Mouse (Mus musculus): ENCODE measurements around the gene Cuedc2. TPM values are rescaled to one million over a fixed set of nuclear protein-coding genes. Genes with fewer than 3 reads are reported as not detected.

The Cuedc2 gene
- total and polyA plus RNA-seq, 2 experiments from 2014 or later: 91.7 to 129 TPM

GRCm38 (mm10) chr19:46357344-46358280 lies 19.1 kb upstream of the Cuedc2 start:
- 18% methylated on average over 25 of the region's 25 CpGs for WGBS
- no peak for TF ChIP-seq CTCF (IDR thresholded peaks at IDR 0.05; ENCODE audit: low read depth)
- TF ChIP-seq EP300 (IDR thresholded peaks at IDR 0.05; ENCODE audit: low read depth): no peak; the same call in 1 of the 2 replicates

GRCm38 (mm10) chr19:46356701-46357138 lies 18.2 kb upstream of the Cuedc2 start:
- no peaks in the 10 kb centered on the region for H3K36me3 ChIP-seq (replicated peaks; ENCODE audit: control insufficient read depth, insufficient read depth, low read length)

More at GRCm38 (mm10) chr19:46357344-46358280, 19.1 kb upstream of the Cuedc2 start:
- H3K4me3 ChIP-seq (ENCODE audit: low read depth, low read length): peak overlapping the region; percentile 55
- H3K9ac ChIP-seq (replicated peaks; ENCODE audit: low read depth, low read length): peak overlapping the region; percentile 37; the same call in 1 of the 2 replicates
- H3K9me3 ChIP-seq (replicated peaks; ENCODE audit: control insufficient read depth, low read length): no peaks in the 10 kb centered on the region
- peak overlapping the region; percentile 84 for H3K27ac ChIP-seq (ENCODE audit: low read depth)
- no peaks in the 10 kb centered on the region for H3K27me3 ChIP-seq (ENCODE audit: control insufficient read depth, insufficient read depth, low read length)
- ATAC-seq (ENCODE audit: insufficient read depth, low read depth) (peak; percentile 61), DNase-seq (ENCODE audit: low spot score) (peak; percentile 38)
- peak overlapping the region; percentile 83 for H3K4me2 ChIP-seq (ENCODE audit: low read depth, low read length)
- no peaks in the 10 kb centered on the region for H3K36me3 ChIP-seq (replicated peaks; ENCODE audit: control insufficient read depth, insufficient read depth, low read length)
- 0 out of 2 replicates have a peak, but pooled peaks cover 7% of the 10 kb centered on the region for H3K4me1 ChIP-seq (ENCODE audit: control insufficient read depth, insufficient read depth)

GRCm38 (mm10) chr19:46350168-46350932 lies 11.8 kb upstream of the Cuedc2 start, which contains the start of gene 2310034G01Rik:
2310034G01Rik (minus strand) TSS chr19:46350302.
- peak within 1 kb of the TSS; percentile 43 for H3K9ac ChIP-seq (replicated peaks; ENCODE audit: low read depth, low read length)
- no peaks in the 10 kb centered on the region; the same call in 1 of the 2 replicates for H3K4me1 ChIP-seq (ENCODE audit: control insufficient read depth, insufficient read depth)
- H3K27me3 ChIP-seq (ENCODE audit: control insufficient read depth, insufficient read depth, low read length): no peaks in the 10 kb centered on the region
- DNase-seq (ENCODE audit: low spot score): no peak
- TF ChIP-seq EP300 (IDR thresholded peaks at IDR 0.05; ENCODE audit: low read depth) (no peak), CTCF (IDR thresholded peaks at IDR 0.05; ENCODE audit: low read depth) (no peak)
- peak within 1 kb of the TSS; percentile 60 for H3K4me3 ChIP-seq (ENCODE audit: low read depth, low read length)
- H3K36me3 ChIP-seq (replicated peaks; ENCODE audit: control insufficient read depth, insufficient read depth, low read length): no peaks in the 10 kb centered on the region
- no peak for ATAC-seq (ENCODE audit: insufficient read depth, low read depth)
- peak within 1 kb of the TSS; percentile 81 for H3K4me2 ChIP-seq (ENCODE audit: low read depth, low read length)
- H3K27ac ChIP-seq (ENCODE audit: low read depth): no peak within 1 kb of the TSS
- WGBS: 45% methylated on average over 10 of the region's 10 CpGs
- H3K9me3 ChIP-seq (replicated peaks; ENCODE audit: control insufficient read depth, low read length): no peaks in the 10 kb centered on the region

More at GRCm38 (mm10) chr19:46356701-46357138, 18.2 kb upstream of the Cuedc2 start:
- Histone ChIP-seq H3K4me3 (ENCODE audit: low read depth, low read length) (peak overlapping the region; percentile 55), H3K9me3 (replicated peaks; ENCODE audit: control insufficient read depth, low read length) (no peaks in the 10 kb centered on the region), H3K4me2 (ENCODE audit: low read depth, low read length) (peak overlapping the region; percentile 83), H3K27me3 (ENCODE audit: control insufficient read depth, insufficient read depth, low read length) (no peaks in the 10 kb centered on the region), H3K9ac (replicated peaks; ENCODE audit: low read depth, low read length) (peak overlapping the region; percentile 37; the same call in 1 of the 2 replicates), H3K27ac (ENCODE audit: low read depth) (peak overlapping the region; percentile 84), H3K4me1 (ENCODE audit: control insufficient read depth, insufficient read depth) (0 out of 2 replicates have a peak, but pooled peaks cover 7% of the 10 kb centered on the region)
- DNase-seq (ENCODE audit: low spot score) (peak; percentile 70), ATAC-seq (ENCODE audit: insufficient read depth, low read depth) (peak; percentile 86)
- TF ChIP-seq CTCF (IDR thresholded peaks at IDR 0.05; ENCODE audit: low read depth): no peak
- no peak for TF ChIP-seq EP300 (IDR thresholded peaks at IDR 0.05; ENCODE audit: low read depth)
- WGBS: under 1% methylated on average over 29 of the region's 29 CpGs

GRCm38 (mm10) chr19:46349550-46349949 lies 11.0 kb upstream of the Cuedc2 start:
- no peak for TF ChIP-seq CTCF (IDR thresholded peaks at IDR 0.05; ENCODE audit: low read depth)
- TF ChIP-seq EP300 (IDR thresholded peaks at IDR 0.05; ENCODE audit: low read depth): no peak
- no peak for DNase-seq (ENCODE audit: low spot score)
- no peaks in the 10 kb centered on the region for H3K9me3 ChIP-seq (replicated peaks; ENCODE audit: control insufficient read depth, low read length)
- no peaks in the 10 kb centered on the region for H3K36me3 ChIP-seq (replicated peaks; ENCODE audit: control insufficient read depth, insufficient read depth, low read length)
- H3K27ac ChIP-seq (ENCODE audit: low read depth): no peak overlapping the region
- ATAC-seq (ENCODE audit: insufficient read depth, low read depth): no peak
- H3K27me3 ChIP-seq (ENCODE audit: control insufficient read depth, insufficient read depth, low read length): no peaks in the 10 kb centered on the region
- H3K4me1 ChIP-seq (ENCODE audit: control insufficient read depth, insufficient read depth): no peaks in the 10 kb centered on the region; the same call in 1 of the 2 replicates
- H3K4me3 ChIP-seq (ENCODE audit: low read depth, low read length): peak overlapping the region; percentile 60
- 33% methylated on average over 6 of the region's 6 CpGs for WGBS
- peak overlapping the region; percentile 81 for H3K4me2 ChIP-seq (ENCODE audit: low read depth, low read length)
- no peak overlapping the region; the same call in 1 of the 2 replicates for H3K9ac ChIP-seq (replicated peaks; ENCODE audit: low read depth, low read length)

All from heart, postnatal 0 days (tissue).